Mouse (Mus musculus): Measurements from ENCODE around the gene Rnh1.

DNA sequence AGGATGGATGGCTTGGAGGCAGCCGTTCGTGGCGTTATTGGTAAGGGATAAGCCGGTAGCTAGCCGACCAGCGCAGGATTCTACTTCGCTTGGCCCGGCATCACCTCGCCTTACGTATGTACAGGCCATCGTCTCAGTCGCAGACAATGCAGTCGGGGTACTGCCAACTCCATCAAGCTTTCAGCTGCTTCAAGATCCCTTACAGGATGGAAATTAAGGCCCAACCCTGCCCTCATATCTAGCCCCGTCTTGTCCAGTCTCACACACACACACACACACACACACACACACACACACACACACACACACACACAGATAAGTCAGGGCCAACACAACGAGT lies 49.2 kb downstream of the Rnh1 start:
- no peak for TF ChIP-seq CTCF (IDR thresholded peaks at IDR 0.05; ENCODE audit: low read depth, low read length)
- no peak for TF ChIP-seq TAL1 (conservative IDR thresholded peaks at IDR 0.05; ENCODE audit: low read depth, low read length)
